Mouse (Mus musculus): Measurements from ENCODE around the gene Tmem125.
A peak's percentile ranks its signal among the peaks of the same experiment; 100 is the strongest.

Tmem125 gene

DNA sequence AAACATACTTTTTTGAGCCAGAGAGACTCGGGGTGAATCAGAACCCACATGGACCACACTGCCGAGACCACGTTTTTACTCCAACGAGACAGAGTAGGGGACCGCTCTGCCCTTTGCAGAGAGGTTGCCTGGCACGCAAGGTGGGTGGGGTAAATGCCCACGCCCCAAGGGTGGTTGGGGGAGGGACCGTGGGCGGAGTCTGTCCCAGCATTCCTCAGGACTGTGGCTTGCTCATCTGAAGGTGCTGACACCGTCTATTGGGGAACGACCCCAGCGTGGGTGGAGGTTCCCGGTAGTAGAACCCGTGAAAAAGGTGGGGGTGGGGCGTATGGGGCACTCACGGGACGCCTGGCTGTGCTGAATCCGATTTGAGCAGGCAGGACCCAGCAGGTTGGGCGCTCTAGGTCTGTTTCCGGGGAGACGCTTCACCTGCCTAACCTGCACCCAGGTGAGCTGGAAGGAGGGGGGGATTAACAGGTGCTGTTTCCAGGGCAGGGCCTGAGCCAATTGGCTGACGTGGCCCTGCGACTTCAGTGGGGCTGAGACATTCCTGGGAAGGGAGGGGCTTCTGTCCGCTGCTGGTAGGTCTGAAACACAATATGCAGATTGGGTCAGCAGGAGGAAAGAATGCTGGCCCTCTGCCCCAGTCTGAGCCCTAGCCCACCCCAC lies at the start of gene Tmem125:
Gene Tmem125, minus strand, starts transcription at position 453 of the 669 bp plus-strand sequence.
- DNase-seq (ENCODE audit: low spot score in 2 of 2) = no peak

DNA sequence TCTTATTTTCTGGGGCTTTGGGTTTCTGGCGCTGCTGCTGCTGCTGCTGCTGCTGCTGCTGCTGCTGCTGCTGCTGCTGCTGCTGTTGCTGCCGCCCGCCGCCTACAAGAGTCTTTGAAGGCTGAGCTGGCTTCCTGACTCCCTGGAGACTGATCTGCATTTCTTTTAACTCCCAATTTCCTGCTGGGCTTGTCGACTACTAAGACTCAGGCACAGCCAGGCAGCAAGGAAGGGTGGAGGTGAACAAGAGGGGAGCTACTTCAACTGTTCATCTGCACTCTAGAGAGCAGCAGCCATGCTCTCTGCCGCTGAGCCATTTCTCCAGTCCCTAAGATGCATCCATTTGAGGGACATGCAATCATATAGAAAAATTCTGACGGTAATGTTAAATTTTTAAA lies 45.9 kb upstream of the Tmem125 start:
- DNase-seq (ENCODE audit: low spot score in 2 of 2) = no peak

GRCm38 (mm10) chr4:118589053-118589732 lies 45.3 kb upstream of the Tmem125 start:
- no peak for DNase-seq (ENCODE audit: low spot score in 2 of 2)

- DNase-seq (ENCODE audit: low spot score in 2 of 2) = no peak
Observed at GRCm38 (mm10) chr4:118582629-118583028, 38.8 kb upstream of the Tmem125 start.

DNA sequence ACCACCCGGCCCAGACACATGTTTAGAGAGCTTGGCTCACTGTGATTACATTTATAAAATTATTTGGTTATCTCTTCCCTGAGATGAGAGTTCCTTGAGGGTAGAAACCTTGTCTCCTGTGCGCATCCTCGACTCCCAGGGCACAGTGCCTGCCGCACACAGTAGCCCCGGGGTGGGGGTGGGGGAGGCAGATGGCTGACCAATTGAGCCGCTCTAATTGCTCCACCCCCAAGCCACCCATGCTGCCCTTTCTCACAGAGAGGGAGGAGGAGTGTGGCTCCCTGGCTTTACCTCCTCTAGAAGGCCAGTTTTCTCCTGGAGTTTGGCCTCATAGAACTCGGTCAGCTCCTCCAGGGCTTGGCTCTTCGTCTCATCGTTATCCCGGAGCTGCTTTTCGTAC lies 37.7 kb upstream of the Tmem125 start:
- no peak for DNase-seq (ENCODE audit: low spot score in 2 of 2)

- DNase-seq (ENCODE audit: low spot score in 2 of 2) = no peak
Observed at GRCm38 (mm10) chr4:118579313-118579712, 35.5 kb upstream of the Tmem125 start.

DNA sequence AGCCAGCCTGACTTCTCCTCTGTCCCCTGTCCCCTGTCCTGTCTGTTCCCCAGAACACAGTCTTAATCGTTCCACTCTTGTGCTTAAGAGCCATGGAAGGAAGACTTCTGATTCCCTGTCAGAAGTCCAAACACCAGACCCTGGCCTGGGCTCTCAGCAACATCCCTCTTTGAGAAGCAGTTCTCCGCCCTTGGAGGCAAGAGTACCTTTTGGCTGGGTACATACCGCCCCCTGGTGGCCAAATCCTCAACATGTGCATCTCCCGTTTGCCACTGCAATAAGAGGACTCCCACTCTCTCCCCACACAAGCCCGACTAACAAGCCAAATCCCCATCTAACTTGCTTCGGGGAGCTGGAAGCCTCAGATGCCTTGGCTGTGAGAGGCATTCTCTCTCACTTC lies 32.3 kb upstream of the Tmem125 start:
- peak; percentile 79 to 80 for DNase-seq (ENCODE audit: low spot score in 2 of 2)

- DNase-seq (ENCODE audit: low spot score in 2 of 2) = peak; percentile 71 to 80
Observed at GRCm38 (mm10) chr4:118571441-118571840, 27.6 kb upstream of the Tmem125 start.

GRCm38 (mm10) chr4:118569320-118569719 lies 25.5 kb upstream of the Tmem125 start:
- DNase-seq (ENCODE audit: low spot score in 2 of 2) = no peak

DNA sequence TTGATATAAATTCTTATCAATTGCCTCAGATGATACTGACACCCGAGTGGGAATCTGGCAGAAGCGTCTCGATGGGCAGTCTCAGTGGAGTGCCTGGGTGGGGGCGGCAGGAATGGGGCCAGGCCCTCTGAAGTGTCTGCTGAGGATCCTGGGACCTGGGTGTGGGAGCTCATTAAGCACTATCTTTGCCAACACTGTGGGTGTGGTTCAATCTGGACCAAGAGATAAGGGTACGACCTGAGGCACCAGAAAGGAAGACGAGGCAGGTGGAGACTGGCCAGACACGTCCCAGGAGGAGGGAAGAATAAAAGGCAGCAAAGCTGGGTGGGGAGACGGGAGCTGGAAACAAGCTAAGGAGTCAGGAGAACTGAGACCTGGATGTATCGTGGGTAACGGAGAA lies 24.9 kb upstream of the Tmem125 start:
- no peak for DNase-seq (ENCODE audit: low spot score in 2 of 2)

DNA sequence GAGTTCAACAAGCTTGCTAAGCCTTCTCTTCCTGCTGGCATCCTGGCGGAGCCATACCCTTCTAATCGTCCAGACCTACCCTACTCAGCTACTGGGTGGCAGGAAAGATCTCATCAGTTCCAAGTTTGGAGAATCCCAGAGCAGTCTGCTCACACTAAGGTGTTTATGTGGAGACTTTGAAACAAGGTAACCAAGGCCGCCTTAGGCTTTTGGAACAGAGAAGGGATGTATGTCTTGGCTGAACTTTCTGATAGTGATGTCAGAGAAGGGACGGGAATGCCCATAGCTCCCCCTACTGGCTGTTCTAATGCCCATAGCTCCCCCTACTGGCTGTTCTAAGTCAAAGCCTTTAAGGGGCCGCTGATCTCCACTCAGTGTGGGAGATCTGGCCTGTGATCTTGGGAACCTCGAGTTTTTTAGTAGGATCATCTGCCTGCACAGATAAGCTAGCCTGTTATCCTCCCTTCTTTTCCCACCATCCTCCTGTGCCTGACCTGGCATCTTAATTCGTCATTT lies 22.4 kb upstream of the Tmem125 start:
- no peak for DNase-seq (ENCODE audit: low spot score in 2 of 2)

DNA sequence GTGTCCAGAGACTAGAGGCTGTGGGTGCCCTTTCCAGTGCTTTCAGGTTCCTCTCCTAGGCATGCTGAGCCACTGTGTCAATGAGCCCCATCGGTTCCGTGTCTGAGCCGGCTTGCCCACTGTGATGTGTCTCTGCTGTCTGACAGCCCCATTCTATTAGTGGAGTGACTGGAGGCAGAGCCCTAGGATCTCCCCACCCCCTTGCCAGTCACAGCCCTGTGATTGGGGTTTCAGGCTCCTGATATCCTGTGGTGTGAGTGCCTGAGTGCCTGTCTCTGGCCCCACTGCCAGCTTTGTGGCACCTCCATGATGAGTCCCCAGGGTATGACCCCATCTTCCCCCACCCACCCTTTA lies 21.1 kb upstream of the Tmem125 start:
- no peak for DNase-seq (ENCODE audit: low spot score in 2 of 2)

DNA sequence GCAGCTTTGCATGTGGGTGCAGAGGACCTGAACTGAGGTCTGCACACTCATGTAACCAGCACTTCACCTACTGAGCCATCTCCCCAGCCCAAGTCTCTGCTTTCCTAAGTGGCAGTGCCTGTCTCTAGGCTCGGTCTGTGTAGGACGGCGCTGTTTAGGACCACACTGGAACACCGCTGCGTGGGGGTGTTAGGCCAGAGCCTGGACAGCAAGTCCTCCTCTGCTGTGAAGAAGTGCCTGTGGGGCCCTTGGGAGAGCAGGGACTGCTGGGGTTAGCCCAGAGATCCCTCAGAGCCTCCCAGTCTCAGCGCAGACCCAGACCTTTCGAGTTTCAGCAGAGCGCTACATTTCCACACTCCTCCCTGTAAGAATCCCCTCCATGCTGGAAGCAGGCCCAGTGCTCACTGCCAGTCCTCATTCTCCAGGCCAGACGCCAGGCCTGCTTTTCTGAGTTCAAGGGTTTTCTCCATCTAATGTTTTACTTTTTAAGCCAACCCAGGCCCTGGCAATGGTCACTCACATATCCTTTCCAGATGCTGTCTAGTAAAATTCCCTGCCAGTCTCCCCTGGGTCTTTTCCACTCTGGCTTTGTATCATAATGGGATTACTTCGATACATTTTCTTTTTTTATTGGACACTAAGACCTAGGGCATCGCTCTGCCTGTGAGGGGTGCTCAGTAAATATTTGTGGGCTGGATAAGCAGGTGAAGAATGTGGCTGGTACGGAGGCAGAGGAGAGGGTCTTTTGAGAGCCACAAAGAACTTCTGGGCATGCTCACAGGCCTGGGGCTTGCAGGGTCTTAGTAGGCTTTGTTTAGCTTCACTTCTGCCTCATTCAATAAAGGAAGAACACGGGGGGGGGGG lies 20.4 kb upstream of the Tmem125 start:
- no peak for DNase-seq (ENCODE audit: low spot score in 2 of 2)

GRCm38 (mm10) chr4:118553039-118553649 lies 9.3 kb upstream of the Tmem125 start:
- DNase-seq (ENCODE audit: low spot score in 2 of 2) = no peak

DNA sequence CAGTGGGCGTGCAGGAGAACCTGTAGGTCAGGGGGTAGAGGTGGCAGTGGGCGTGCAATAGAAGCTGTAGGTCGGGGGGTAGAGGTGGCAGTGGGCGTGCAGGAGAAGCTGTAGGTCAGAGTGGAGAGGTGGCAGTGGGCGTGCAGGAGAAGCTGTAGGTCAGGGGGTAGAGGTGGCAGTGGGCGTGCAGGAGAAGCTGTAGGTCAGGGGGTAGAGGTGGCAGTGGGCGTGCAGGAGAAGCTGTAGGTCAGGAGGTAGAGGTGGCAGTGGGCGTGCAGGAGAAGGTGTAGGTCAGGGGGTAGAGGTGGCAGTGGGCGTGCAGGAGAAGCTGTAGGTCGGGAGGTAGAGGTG lies 4.3 kb upstream of the Tmem125 start:
- peak in 1 of 2 experiments; percentile 34 for DNase-seq (ENCODE audit: low spot score in 2 of 2)

- peak; percentile 74 to 78 for DNase-seq (ENCODE audit: low spot score in 2 of 2)
Observed at GRCm38 (mm10) chr4:118547424-118548129, 3.7 kb upstream of the Tmem125 start.

- DNase-seq (ENCODE audit: low spot score in 2 of 2) = no peak
Observed at GRCm38 (mm10) chr4:118544441-118545127, 740 bp upstream of the Tmem125 start.

DNA sequence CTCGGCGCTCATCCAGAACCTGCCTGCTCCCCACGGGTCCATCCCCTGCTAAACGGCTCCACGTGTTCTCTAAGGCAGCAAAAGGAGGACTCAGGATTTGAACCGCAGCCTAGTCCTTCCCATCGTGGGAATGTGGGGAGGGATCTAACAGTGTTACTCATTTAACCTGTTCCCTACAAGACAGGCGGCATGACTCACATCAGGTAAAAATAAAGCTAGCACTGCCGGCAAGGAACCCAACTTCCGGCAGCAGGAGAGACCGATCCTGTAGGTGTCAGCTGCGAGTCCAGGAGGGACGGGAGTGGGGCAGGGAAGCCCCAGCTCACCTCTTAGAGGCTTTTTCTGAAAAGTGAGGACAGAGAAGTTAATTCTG lies 700 bp downstream of the Tmem125 start:
- peak; percentile 45 to 63 for DNase-seq (ENCODE audit: low spot score in 2 of 2)

DNA sequence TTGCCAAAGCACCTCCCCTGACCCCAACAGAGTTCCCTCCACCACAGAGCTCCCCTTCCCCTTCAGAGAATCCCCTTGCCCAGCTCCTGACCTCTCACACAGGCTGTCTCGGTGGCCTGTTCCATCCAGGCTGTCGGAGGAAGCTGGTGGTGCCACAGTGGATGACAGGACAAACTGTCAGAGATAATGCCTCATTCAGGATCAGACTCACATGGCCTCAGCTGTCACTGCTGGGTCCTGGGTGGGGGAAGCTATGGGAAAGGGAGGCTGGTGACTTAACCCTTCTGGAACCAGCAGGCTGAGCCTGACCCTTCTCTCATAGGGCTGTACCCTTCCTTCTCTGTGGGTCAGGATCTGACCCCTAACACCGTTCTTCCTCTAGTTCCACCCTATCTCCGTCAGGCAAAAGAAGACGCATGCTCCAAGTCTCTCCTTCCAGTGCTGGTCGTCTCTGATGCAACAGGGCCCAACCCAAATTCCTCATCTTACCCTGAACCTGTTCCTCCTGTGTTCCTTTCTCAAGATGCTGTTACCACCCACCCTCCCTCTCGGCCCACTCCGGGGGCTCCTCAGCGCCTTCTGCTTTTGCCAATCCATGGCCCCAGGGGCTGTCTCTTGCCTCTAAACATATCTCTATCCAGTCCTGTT lies 1.2 kb downstream of the Tmem125 start:
- DNase-seq (ENCODE audit: low spot score in 2 of 2) = no peak

- no peak for DNase-seq (ENCODE audit: low spot score in 2 of 2)
Observed at GRCm38 (mm10) chr4:118539904-118540303, 3.9 kb downstream of the Tmem125 start.
